Mouse (Mus musculus): Measurements from ENCODE around the gene Gm3696. TPM values are rescaled to one million over a fixed set of nuclear protein-coding genes. Genes with fewer than 3 reads are reported as not detected.
"Not testable (repeated sequence)": the region's sequence is repeated elsewhere in the genome, so short reads cannot be mapped to it uniquely, and the experiment has no call there.

The Gm3696 gene
- 6.3 and 7.1 TPM in 2 replicates for polyA plus RNA-seq (2015; fragmentation: Nextera tagmentation; extraction: Ambion mirVana)

DNA sequence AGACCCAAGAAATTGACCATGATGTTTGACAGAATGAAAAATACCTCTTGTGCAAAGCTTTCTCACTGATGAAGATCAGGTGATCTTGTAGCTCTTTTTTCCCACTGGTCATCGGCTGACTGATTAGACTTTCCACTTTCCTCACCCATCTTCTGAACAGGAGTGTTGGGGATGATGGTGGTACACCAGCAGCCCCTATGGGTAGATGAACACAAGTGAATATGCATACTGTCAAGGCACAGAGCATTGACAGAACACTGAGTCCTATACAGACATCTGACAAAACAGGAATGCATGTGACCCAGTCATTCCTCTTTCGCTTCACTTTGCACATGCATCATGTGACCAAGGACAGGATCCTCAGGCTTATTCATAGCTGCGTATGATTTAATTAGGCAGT is at the start of gene Gm3696:
Gm3696 (minus strand) TSS at position 101 of the 400 bp plus-strand sequence.
- not testable (repeated sequence) for H3K9ac ChIP-seq; H3K4me1 ChIP-seq (replicated peaks); H3K4me3 ChIP-seq; H3K27me3 ChIP-seq; H3K27ac ChIP-seq; ATAC-seq (ENCODE audit: low FRiP score); H3K9me3 ChIP-seq; H3K4me2 ChIP-seq; H3K36me3 ChIP-seq
- WGBS = 89% methylated on average over 1 of the region's 3 CpGs

DNA sequence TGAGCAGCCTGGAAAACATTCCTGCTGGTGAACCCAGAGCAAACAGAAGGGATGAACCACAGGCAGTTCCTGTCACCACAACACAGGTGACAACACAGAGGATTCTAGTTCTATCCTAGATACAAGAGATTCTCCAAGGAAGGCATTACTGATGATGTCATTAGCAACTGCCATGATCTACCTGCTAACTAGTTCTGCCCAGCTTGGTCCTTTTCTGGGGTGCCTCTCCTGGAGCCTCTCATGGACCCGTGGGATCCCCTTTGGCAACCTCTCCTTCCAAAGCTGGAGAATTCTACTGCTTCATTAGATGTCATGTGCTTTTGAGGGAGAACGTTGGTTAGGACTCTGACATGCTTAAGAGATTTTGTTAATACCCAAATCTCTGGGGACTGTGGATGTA is 24.9 kb upstream of the Gm3696 start, which contains the start of gene Gm6676:
Gm6676 (minus strand) TSS at position 101 of the 400 bp plus-strand sequence.
- H3K36me3 ChIP-seq; H3K4me3 ChIP-seq; ATAC-seq (ENCODE audit: low FRiP score); H3K9ac ChIP-seq; H3K9me3 ChIP-seq; H3K4me1 ChIP-seq (replicated peaks); H3K27me3 ChIP-seq; H3K27ac ChIP-seq; H3K4me2 ChIP-seq: not testable (repeated sequence)
- WGBS = no CpG with 5 or more reads among the region's 2 CpGs

DNA sequence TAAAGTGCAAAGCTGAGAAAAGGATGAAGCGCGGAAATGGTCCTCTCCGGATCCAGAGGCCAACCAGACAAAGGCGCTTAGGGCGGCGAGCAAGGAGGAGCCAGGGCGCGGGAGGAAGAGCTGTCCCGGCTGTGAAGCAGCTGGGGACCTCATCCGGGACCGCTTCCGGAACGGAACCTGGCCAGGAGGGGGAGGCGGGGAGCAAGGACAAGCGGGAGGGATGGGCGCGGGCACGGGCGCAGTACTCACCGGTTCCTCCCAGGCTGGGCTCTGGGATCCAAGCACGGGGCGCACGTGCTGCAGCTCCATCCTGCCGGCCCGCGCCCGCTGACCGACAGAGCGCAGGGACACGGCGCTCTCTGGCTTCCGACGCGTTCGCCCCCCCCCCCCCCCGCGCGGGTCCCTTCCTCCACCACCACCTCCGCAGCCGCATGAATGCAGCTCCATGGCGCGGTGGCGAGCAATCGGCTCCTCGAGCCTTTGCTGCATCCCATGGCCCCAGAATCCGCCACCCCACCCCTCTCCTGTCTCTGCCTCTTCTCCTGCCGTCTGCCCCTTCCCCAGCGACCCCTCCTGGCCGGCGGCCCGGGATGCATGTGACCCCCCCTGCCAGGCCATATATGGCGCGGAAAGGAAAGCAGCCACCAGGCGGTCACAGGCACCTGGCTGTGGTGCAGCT is 4.8 kb upstream of the Gm3696 start:
- peak overlapping the region; percentile 47 for H3K4me3 ChIP-seq
- H3K4me1 ChIP-seq (replicated peaks); H3K9me3 ChIP-seq; H3K27me3 ChIP-seq; H3K36me3 ChIP-seq: not testable (repeated sequence)
- peak; percentile 68; the same call in 1 of the 2 replicates for ATAC-seq (ENCODE audit: low FRiP score)
- 0% methylated on average over 10 of the region's 54 CpGs for WGBS
- peak overlapping the region; percentile 76 for H3K9ac ChIP-seq
- peak overlapping the region; percentile 89 for H3K27ac ChIP-seq
- peak overlapping the region; percentile 52 for H3K4me2 ChIP-seq

DNA sequence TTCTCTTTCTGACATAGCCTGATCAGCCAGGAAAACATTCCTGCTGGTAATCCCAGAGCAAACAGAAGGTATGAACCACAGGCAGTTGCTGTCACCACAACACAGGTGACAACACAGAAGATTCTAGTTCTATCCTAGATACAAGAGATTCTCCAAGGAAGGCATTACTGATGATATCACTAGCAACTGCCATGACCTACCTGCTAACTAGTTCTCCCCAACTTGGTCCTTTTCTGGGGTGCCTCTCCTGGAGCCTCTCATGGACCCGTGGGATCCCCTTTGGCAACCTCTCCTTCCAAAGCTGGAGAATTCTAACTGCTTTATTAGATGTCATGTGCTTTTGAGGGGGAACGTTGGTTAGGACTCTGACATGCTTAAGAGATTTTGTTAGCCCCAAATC is 55.6 kb downstream of the Gm3696 start, which contains the start of gene Gm3685:
Gm3685 (minus strand) TSS at position 101 of the 400 bp plus-strand sequence.
- H3K27me3 ChIP-seq; H3K4me1 ChIP-seq (replicated peaks); H3K27ac ChIP-seq; H3K4me2 ChIP-seq; H3K36me3 ChIP-seq; H3K9ac ChIP-seq; H3K4me3 ChIP-seq; H3K9me3 ChIP-seq; ATAC-seq (ENCODE audit: low FRiP score): not testable (repeated sequence)
- no CpG with 5 or more reads among the region's 2 CpGs for WGBS

Other genes with a start within 250 kb of the Gm3696 start
- 7.3 and 9.3 TPM in 2 replicates for gene Gm3667, start 210.7 kb downstream of the Gm3696 start, polyA plus RNA-seq (2015; fragmentation: Nextera tagmentation; extraction: Ambion mirVana)
- gene Gm6356, start 126.8 kb downstream of the Gm3696 start, polyA plus RNA-seq (2015; fragmentation: Nextera tagmentation; extraction: Ambion mirVana) = not detected in 2 replicates
- 3.9 and 5.3 TPM in 2 replicates for gene Gm10406, start 73.2 kb downstream of the Gm3696 start, polyA plus RNA-seq (2015; fragmentation: Nextera tagmentation; extraction: Ambion mirVana)
- gene Gm3685, start 55.7 kb downstream of the Gm3696 start, polyA plus RNA-seq (2015; fragmentation: Nextera tagmentation; extraction: Ambion mirVana) = not detected in 2 replicates
- not detected in 2 replicates for gene Gm6676, start 24.8 kb upstream of the Gm3696 start, polyA plus RNA-seq (2015; fragmentation: Nextera tagmentation; extraction: Ambion mirVana)
- 10.1 and 10.2 TPM in 2 replicates for gene Gm3512, start 73.9 kb upstream of the Gm3696 start, polyA plus RNA-seq (2015; fragmentation: Nextera tagmentation; extraction: Ambion mirVana)
- gene Gm16434, start 93.9 kb upstream of the Gm3696 start, polyA plus RNA-seq (2015; fragmentation: Nextera tagmentation; extraction: Ambion mirVana) = not detected in 2 replicates
- gene Gm3727, start 164.1 kb upstream of the Gm3696 start, polyA plus RNA-seq (2015; fragmentation: Nextera tagmentation; extraction: Ambion mirVana) = not detected in 2 replicates
- gene Gm3739, start 214.4 kb upstream of the Gm3696 start, polyA plus RNA-seq (2015; fragmentation: Nextera tagmentation; extraction: Ambion mirVana) = 5.4 and 5.5 TPM in 2 replicates
- gene Gm5797, start 231.8 kb upstream of the Gm3696 start, polyA plus RNA-seq (2015; fragmentation: Nextera tagmentation; extraction: Ambion mirVana) = not detected in 2 replicates

Data from hindbrain, embryonic 13.5 days (tissue).